Mouse (Mus musculus) midbrain, embryonic 14.5 days (tissue): ENCODE results near the gene Amigo2. TPM values are rescaled to one million over a fixed set of nuclear protein-coding genes. Genes with fewer than 3 reads are reported as not detected.

Experiments used
- ATAC-seq: fragments of 200-750 bp; cut with Nextera tagmentation; 2 replicates; pipeline ENCODE4 v1.8.0; 2017; ENCODE audit warnings: moderate number of reproducible peaks, moderate library complexity; ENCODE audit not compliant: low FRiP score, low TSS enrichment
- DNase-seq: peaks from one replicate; pipeline ENCODE4 v3.0.0-alpha.2; 2015
- H3K27ac ChIP-seq: fragments of 300-500 bp; sonication (generic); replicated peaks from 2 replicates; pipeline ENCODE4 v1.5.1; 2014; ENCODE audit warnings: mild to moderate bottlenecking, low read depth, low read length, moderate library complexity
- H3K27me3 ChIP-seq: fragments of 300-500 bp; sonication (generic); 2 replicates; pipeline ENCODE4 v1.6.1; 2014; ENCODE audit warnings: low read length, control low read depth, mixed read lengths; ENCODE audit not compliant: control insufficient read depth, insufficient read depth
- H3K36me3 ChIP-seq: fragments of 300-500 bp; sonication (generic); 2 replicates; pipeline ENCODE4 v1.6.1; 2014; ENCODE audit warnings: low read length, control low read depth; ENCODE audit not compliant: control insufficient read depth, insufficient read depth
- H3K4me1 ChIP-seq: fragments of 300-500 bp; sonication (generic); 2 replicates; pipeline ENCODE4 v1.6.1; 2014; ENCODE audit warnings: mild to moderate bottlenecking, antibody characterized with exemption, low read length, control low read depth; ENCODE audit not compliant: control insufficient read depth, insufficient read depth
- H3K4me2 ChIP-seq: fragments of 300-500 bp; sonication (generic); 2 replicates; pipeline ENCODE4 v1.6.1; 2014; ENCODE audit warnings: mild to moderate bottlenecking, low read length, moderate library complexity
- H3K4me3 ChIP-seq: fragments of 300-500 bp; sonication (generic); replicated peaks from 2 replicates; pipeline ENCODE4 v1.5.1; 2014; ENCODE audit warnings: low read depth, low read length
- H3K9ac ChIP-seq: fragments of 300-500 bp; sonication (generic); replicated peaks from 2 replicates; pipeline ENCODE4 v1.6.1; 2014; ENCODE audit warnings: mild to moderate bottlenecking, low read length, moderate library complexity
- H3K9me3 ChIP-seq: fragments of 300-500 bp; sonication (generic); 2 replicates; pipeline ENCODE4 v1.6.1; 2016; ENCODE audit warnings: low read length, control low read depth, mixed read lengths; ENCODE audit not compliant: control insufficient read depth
- WGBS: fragments of 180-500 bp; shearing (Covaris S2); extraction: QIAGEN DNeasy Blood & Tissue Kit; methylation state at CpG from one replicate; pipeline ENCODE4 v1.1.7; 2014; 5-methylcytosine and 5-hydroxymethylcytosine counted together
- polyA plus RNA-seq: library from polyadenylated mRNA; unstranded; fragments of >200 nt; fragmentation: Nextera tagmentation; extraction: Ambion mirVana; gene quantifications from 2 replicates; pipeline ENCODE4 v1.2.1, GENCODE M21; 2014

The Amigo2 gene
- polyA plus RNA-seq, 1 experiment from 2014 or later = 16.9 TPM

DNA sequence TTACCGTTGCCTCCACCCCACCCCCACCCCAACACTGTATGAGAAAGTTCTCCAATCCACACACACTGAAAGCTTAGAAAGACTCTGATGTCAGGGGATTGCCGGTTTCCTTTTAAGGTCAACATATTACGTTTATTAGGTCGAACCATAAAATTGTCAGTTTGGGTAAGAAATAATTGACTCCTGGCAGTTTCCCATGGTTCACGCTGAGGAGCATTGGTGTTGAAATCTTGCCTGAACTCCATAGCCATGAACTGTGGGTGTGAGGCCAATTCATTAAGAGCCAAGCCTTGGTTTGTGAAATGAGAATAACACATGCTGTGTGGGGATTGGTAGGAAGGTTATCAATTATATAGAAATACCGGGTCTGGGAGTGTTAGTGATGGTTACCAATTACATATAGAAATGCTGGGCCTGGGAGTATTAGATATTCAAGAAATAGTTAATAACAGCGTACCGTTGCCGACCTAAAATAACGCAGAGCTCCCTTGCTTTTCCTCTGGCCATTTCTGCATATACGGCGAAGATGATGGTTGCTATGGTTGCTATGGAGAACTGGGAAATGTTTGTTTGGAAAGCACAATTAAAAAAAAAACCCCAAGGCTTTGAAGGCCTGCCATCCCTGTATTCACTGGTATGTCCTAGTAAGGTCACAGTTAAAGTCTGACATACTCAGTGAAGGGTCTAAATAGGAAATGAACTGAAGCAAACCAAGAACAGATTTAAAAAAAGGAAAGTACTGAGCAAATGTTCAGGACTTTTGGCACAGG, 28.7 kb upstream of the Amigo2 start:
- no peak overlapping the region for H3K9ac ChIP-seq
- no peak overlapping the region for H3K4me3 ChIP-seq
- no peaks in the 10 kb centered on the region for H3K27me3 ChIP-seq
- no peaks in the 10 kb centered on the region for H3K36me3 ChIP-seq
- no peaks in the 10 kb centered on the region for H3K9me3 ChIP-seq
- ATAC-seq (no peak), DNase-seq (no peak)
- WGBS = 80% methylated on average over 12 of the region's 12 CpGs
- no peak overlapping the region for H3K27ac ChIP-seq
- no peak overlapping the region for H3K4me2 ChIP-seq
- peaks cover 17% of the 10 kb centered on the region; the same call in 1 of the 2 replicates for H3K4me1 ChIP-seq

DNA sequence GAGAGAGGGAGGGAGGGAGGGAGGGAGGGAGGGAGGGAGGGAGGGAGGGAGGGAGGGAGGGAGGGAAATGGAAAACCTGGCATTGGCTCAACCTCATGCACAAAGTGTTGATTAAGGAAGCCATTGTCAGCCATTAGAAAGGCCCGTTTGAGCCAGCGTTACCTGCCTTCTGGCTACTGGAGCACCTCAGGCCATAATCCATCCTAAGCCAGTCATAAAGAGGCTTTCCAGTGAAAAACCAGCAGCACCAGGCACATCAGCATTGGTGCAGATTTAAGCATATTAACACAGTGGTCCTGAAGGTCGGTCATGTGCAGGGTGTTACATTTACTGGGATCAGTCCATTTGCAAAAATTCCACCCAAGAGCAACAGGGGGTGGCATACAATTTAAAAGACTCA, 25.7 kb upstream of the Amigo2 start:
- no peak for DNase-seq
- peaks cover 13% of the 10 kb centered on the region; the same call in 1 of the 2 replicates for H3K4me1 ChIP-seq
- H3K27me3 ChIP-seq = no peaks in the 10 kb centered on the region
- WGBS = 67% methylated on average over 3 of the region's 3 CpGs
- H3K4me3 ChIP-seq = no peak overlapping the region
- no peak overlapping the region for H3K9ac ChIP-seq
- H3K36me3 ChIP-seq = no peaks in the 10 kb centered on the region
- H3K9me3 ChIP-seq = no peaks in the 10 kb centered on the region
- H3K4me2 ChIP-seq = no peak overlapping the region
- H3K27ac ChIP-seq = no peak overlapping the region
- ATAC-seq = no peak

DNA sequence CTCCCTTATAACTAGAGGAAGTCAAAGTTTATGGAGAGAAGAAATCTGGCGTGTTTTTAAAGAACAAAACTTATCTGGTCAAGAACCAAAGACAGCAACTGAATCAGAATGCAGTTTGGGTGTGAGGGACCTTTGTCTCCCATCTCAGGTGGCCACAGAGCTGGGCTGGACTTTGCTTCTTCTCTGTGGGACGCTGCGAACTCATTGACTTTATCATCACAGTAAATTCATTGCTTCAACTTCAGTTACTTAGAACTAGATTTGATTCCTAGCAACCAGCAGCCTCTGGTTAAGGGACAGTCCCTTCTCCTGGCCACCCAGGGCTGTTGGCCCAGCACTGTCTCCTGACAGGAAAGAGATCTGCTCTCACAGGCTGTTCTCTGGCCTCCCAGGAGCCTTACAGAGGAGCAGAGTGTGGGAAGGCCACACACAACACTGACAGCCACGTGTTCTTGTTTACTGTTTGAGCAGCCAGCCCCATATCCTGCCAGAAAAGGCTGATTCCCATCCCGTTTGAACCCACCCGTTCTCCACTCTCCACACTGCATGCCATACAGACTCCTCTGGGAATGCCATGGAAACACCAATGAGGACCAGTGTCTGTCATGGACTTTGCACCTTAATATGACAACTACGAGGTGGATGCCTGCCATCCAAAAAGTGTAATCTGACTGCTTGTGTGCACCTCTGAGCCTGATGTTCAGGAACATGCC, 25.1 kb upstream of the Amigo2 start:
- Histone ChIP-seq H3K9me3 (no peaks in the 10 kb centered on the region), H3K36me3 (no peaks in the 10 kb centered on the region), H3K27ac (no peak overlapping the region), H3K9ac (no peak overlapping the region), H3K4me1 (peaks cover 7% of the 10 kb centered on the region; the same call in 1 of the 2 replicates), H3K27me3 (no peaks in the 10 kb centered on the region), H3K4me2 (no peak overlapping the region), H3K4me3 (no peak overlapping the region)
- ATAC-seq (no peak), DNase-seq (no peak)
- WGBS = 45% methylated on average over 7 of the region's 7 CpGs

DNA sequence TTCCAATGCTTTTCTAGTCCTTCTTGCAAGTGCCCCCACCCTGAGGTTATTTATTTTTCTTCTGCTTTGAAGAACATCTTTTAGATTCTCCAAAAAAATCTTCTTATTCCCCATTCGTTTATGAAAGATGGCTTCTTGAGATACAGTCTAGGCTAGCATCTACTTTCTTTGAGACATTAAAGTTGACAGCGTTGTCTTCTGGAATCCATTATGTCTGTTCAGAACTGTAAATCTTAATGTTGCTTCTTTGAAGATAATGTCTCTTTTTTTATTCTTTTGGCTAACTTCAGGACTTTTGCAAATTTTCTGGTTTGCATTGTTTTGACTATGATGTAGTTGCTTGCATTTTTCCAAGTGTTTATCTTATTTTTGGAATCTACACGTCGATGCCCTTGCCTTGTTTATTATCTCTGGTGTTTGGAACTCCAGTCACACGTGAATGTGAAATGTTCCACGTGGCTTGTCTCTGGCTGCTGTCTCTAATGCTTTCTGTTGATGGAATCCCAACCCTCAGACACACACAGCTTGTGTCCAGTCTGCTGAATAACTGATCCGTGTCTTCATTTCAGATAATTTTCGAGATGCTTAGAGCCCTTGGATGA, 20.1 kb upstream of the Amigo2 start:
- H3K9ac ChIP-seq = no peak overlapping the region
- no peak overlapping the region for H3K4me2 ChIP-seq
- ATAC-seq (no peak), DNase-seq (no peak)
- H3K4me3 ChIP-seq = no peak overlapping the region
- H3K36me3 ChIP-seq = no peaks in the 10 kb centered on the region
- 75% methylated on average over 8 of the region's 8 CpGs for WGBS
- H3K27ac ChIP-seq = no peak overlapping the region
- no peaks in the 10 kb centered on the region for H3K27me3 ChIP-seq
- no peaks in the 10 kb centered on the region for H3K9me3 ChIP-seq
- H3K4me1 ChIP-seq = no peaks in the 10 kb centered on the region

DNA sequence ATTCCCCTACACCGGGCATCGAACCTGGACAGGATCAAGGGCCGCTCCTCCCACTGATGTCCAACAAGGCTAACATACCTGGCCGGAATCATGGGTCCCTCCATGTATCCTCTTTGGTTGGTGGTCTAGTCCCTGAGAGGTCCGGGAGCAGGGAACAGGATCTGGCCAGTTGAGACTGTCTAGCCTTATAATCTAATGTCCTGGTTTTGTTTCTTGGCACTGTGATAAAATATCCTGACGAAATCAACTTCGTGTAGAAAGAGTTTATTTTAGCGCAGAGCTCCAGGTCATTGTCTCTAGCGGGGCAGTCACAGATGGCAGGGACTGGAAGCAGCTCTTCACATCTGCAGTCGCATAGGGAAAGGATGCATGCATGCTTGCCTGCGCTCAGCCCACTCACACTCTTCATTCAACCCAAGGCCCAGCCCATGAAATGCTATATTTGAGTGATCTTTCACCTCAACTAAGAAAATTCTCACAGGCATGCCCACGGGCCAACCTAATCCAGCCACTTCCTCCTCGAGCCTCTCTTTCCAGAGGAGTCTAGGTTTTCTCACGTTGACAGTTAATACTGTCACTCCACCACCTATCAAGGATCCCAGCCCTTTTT, 19.3 kb upstream of the Amigo2 start:
- ATAC-seq = no peak
- Histone ChIP-seq H3K27ac (no peak overlapping the region), H3K36me3 (no peaks in the 10 kb centered on the region), H3K4me2 (no peak overlapping the region), H3K9me3 (no peaks in the 10 kb centered on the region), H3K27me3 (no peaks in the 10 kb centered on the region), H3K9ac (no peak overlapping the region), H3K4me1 (no peaks in the 10 kb centered on the region), H3K4me3 (no peak overlapping the region)
- WGBS = 87% methylated on average over 14 of the region's 14 CpGs
- no peak for DNase-seq

DNA sequence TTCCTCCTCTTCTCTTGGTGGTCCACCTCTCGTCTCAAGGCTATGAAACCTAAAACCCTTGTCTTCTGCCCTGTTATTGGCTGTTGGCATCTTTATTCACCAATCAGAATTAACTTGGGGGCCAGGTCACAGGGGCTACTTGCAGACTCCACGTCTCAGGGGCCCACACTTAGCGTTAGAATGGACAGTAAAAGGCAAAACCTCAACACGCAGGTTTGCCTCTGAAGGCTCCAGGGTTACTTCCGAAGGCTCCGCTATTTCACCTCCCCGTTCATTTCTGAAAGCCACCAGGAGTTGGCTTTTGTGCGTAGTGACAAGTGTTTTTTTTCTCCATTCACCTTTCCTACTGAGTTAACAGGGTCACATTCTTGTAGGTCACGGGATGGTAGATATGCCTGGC, 15.2 kb upstream of the Amigo2 start:
- no peaks in the 10 kb centered on the region for H3K27me3 ChIP-seq
- ATAC-seq (no peak), DNase-seq (no peak)
- no peaks in the 10 kb centered on the region for H3K4me1 ChIP-seq
- no peak overlapping the region for H3K9ac ChIP-seq
- no peak overlapping the region for H3K4me3 ChIP-seq
- H3K27ac ChIP-seq = no peak overlapping the region
- no peaks in the 10 kb centered on the region for H3K9me3 ChIP-seq
- WGBS = 77% methylated on average over 9 of the region's 9 CpGs
- H3K4me2 ChIP-seq = no peak overlapping the region
- H3K36me3 ChIP-seq = no peaks in the 10 kb centered on the region

DNA sequence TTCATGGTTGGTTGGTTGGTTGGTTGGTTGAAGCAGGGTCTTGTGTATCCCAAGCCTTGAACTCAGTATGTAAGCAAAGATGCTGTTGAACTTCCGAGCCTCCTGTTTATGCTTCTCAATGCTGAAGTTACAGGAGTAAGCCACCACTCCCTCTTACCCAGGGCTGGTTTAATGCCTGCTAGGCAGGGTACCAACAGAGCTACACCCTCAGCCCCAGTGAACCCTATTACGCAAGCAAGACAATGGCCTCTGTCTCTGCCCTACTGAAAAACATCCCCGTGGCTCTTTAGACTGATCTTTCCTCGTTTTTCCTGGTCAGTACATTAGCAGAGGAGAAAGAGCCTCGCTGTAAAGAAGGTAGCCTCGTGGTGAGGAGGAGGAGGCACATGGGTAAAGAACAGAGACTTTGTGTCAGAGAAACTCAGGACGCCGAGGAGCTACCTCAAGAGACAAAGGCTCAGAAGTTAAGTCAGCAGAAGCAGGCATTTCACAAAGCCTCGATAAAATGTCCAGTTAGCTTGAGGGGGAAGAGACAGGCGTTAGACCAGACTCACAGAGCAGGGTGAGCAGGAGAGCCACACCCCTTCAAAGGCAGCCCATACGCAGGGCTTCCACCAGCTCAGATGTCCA, 13.0 kb upstream of the Amigo2 start:
- Histone ChIP-seq H3K4me1 (no peaks in the 10 kb centered on the region), H3K9me3 (no peaks in the 10 kb centered on the region), H3K36me3 (no peaks in the 10 kb centered on the region), H3K27me3 (no peaks in the 10 kb centered on the region), H3K4me3 (no peak overlapping the region), H3K27ac (no peak overlapping the region), H3K4me2 (no peak overlapping the region), H3K9ac (no peak overlapping the region)
- no peak for ATAC-seq
- DNase-seq = no peak
- WGBS = 81% methylated on average over 11 of the region's 11 CpGs

DNA sequence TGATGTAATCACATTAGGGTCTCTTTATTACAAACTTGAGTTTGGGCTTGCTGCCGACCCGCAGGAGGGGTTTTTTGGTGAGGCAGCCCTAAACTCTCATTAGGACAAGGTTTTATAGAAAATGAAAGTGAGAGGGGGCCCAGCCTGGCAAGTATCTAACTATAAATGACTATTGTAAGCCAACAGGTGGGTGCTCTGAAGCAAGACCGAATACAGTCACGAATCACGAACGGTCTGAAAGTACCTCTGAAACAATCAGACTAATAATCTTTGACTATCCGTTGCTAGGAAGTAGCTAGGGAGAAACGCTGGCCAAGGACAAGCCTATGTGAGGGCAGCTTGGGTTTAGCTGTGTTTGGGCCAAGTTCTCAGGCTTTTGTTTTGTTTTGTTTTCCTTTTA, 12.2 kb upstream of the Amigo2 start:
- Histone ChIP-seq H3K4me2 (no peak overlapping the region), H3K9ac (no peak overlapping the region), H3K4me3 (no peak overlapping the region), H3K36me3 (no peaks in the 10 kb centered on the region), H3K4me1 (no peaks in the 10 kb centered on the region), H3K9me3 (no peaks in the 10 kb centered on the region), H3K27me3 (no peaks in the 10 kb centered on the region), H3K27ac (no peak overlapping the region)
- 80% methylated on average over 8 of the region's 8 CpGs for WGBS
- DNase-seq (no peak), ATAC-seq (no peak)
